Comparison of ENCODE assay signal across 18 mouse cellular contexts in genomic region chr8:115806139-115806538, GRCm38 (mm10).
DNase-seq lines count a peak whose midpoint lies in the region; ATAC-seq and TF ChIP-seq lines count a peak whose summit lies in the region.
"Had no signal": no experiment of that assay in that cellular context is flagged by ENCODE, and none has a peak within 500 bp of the region (broad histone marks: within the 10 kb centered on the region; RNA-seq: fewer than 3 reads in every experiment).

No protein-coding gene starts in this region.

- H3K9me3 ChIP-seq in embryonic facial prominence, embryonic 13.5 days: no peaks in the 10 kb centered on the region
- H3K9me3 ChIP-seq in embryonic facial prominence, embryonic 10.5 days: no peaks in the 10 kb centered on the region
- H3K9me3 ChIP-seq in lung, embryonic 14.5 days (ENCODE audit: low read depth, low read length): no peaks in the 10 kb centered on the region
- H3K9me3 ChIP-seq: hindbrain, embryonic 12.5 days; limb, embryonic 15.5 days had no signal

- no peak overlapping the region for H3K9ac ChIP-seq in embryonic facial prominence, embryonic 13.5 days
- no peak overlapping the region for H3K9ac ChIP-seq in lung, embryonic 14.5 days
- H3K9ac ChIP-seq: hindbrain, embryonic 12.5 days; limb, embryonic 15.5 days had no signal

- peaks cover 10% of the 10 kb centered on the region for H3K4me1 ChIP-seq in embryonic facial prominence, embryonic 13.5 days
- H3K4me1 ChIP-seq in embryonic facial prominence, embryonic 10.5 days: peaks cover 7% of the 10 kb centered on the region
- H3K4me1 ChIP-seq in lung, embryonic 14.5 days (ENCODE audit: insufficient read depth): peaks cover 7% of the 10 kb centered on the region

- no peak overlapping the region for H3K4me3 ChIP-seq in embryonic facial prominence, embryonic 13.5 days
- no peak overlapping the region for H3K4me3 ChIP-seq in embryonic facial prominence, embryonic 10.5 days
- H3K4me3 ChIP-seq in lung, embryonic 14.5 days (ENCODE audit: low read depth, low read length): no peak overlapping the region
- H3K4me3 ChIP-seq: hindbrain, embryonic 12.5 days; limb, embryonic 15.5 days had no signal

- no peaks in the 10 kb centered on the region for H3K36me3 ChIP-seq in embryonic facial prominence, embryonic 13.5 days
- no peaks in the 10 kb centered on the region for H3K36me3 ChIP-seq in embryonic facial prominence, embryonic 10.5 days (replicated peaks)
- no peaks in the 10 kb centered on the region for H3K36me3 ChIP-seq in lung, embryonic 14.5 days (ENCODE audit: insufficient read depth)
- H3K36me3 ChIP-seq: G1E; hindbrain, embryonic 12.5 days; limb, embryonic 15.5 days had no signal

- H3K27ac ChIP-seq in embryonic facial prominence, embryonic 13.5 days: no peak overlapping the region
- no peak overlapping the region for H3K27ac ChIP-seq in embryonic facial prominence, embryonic 10.5 days (replicated peaks)
- H3K27ac ChIP-seq in lung, embryonic 14.5 days (ENCODE audit: low read depth): peak overlapping the region; percentile 43; the same call in 1 of the 2 replicates
- H3K27ac ChIP-seq: hindbrain, embryonic 12.5 days; limb, embryonic 15.5 days; macrophage had no signal

- ATAC-seq in embryonic facial prominence, embryonic 13.5 days (ENCODE audit: insufficient number of reproducible peaks, insufficient read depth, low FRiP score, low TSS enrichment, low read depth): no peak
- ATAC-seq in lung, embryonic 14.5 days (ENCODE audit: insufficient read depth): peak; percentile 76
- no peak for ATAC-seq in inflammation-experienced regulatory T-cells, adult 6 months
- ATAC-seq: activated CD4-positive, CD25-positive, alpha-beta regulatory T cell, adult 4 months; intestine, postnatal 0 days had no signal

- intact Hi-C loops in left cerebral cortex, postnatal 25 days (cut with DNase I): no loop called here

- H3K4me2 ChIP-seq in embryonic facial prominence, embryonic 13.5 days: peak overlapping the region; percentile 26
- H3K4me2 ChIP-seq in lung, embryonic 14.5 days: peak overlapping the region; percentile 24; the same call in 1 of the 2 replicates
- H3K4me2 ChIP-seq: hindbrain, embryonic 12.5 days; limb, embryonic 15.5 days had no signal

- no peaks in the 10 kb centered on the region for H3K27me3 ChIP-seq in embryonic facial prominence, embryonic 13.5 days
- no peaks in the 10 kb centered on the region for H3K27me3 ChIP-seq in embryonic facial prominence, embryonic 10.5 days (replicated peaks; ENCODE audit: low read depth, poor library complexity, severe bottlenecking)
- no peaks in the 10 kb centered on the region for H3K27me3 ChIP-seq in lung, embryonic 14.5 days (ENCODE audit: insufficient read depth, low read length)
- H3K27me3 ChIP-seq: hindbrain, embryonic 12.5 days; limb, embryonic 15.5 days had no signal

- no peak for TF ChIP-seq CTCF in lung, embryonic 14.5 days (IDR thresholded peaks at IDR 0.05; ENCODE audit: low read depth)

- DNase-seq in embryonic facial prominence, embryonic 10.5 days (ENCODE audit: low spot score): no peak
- DNase-seq in retina, postnatal 1 day: peak; percentile 2
- DNase-seq in retina, embryonic 14.5 days (ENCODE audit: low spot score): no peak
- peak; percentile 60 for DNase-seq in lung, embryonic 14.5 days
- DNase-seq in left cerebral cortex, postnatal 25 days (ENCODE audit: low spot score in 2 of 2): no peak
- DNase-seq in thymus, postnatal 14 days: no peak
- DNase-seq: B cell, adult 2 months; kidney, postnatal 25 days; right cerebral cortex, postnatal 25 days; thymus, adult 2 months had no signal

- 53% methylated on average over 6 of the region's 6 CpGs for WGBS in embryonic facial prominence, embryonic 13.5 days
- WGBS in embryonic facial prominence, embryonic 10.5 days: 63% methylated on average over 6 of the region's 6 CpGs
- 22% methylated on average over 6 of the region's 6 CpGs for WGBS in lung, embryonic 14.5 days

Comparison
In these comparisons a context has a peak if more than half of its experiments do, and no peak if none do; other contexts are left out.
1. DNase-seq: peak in retina, postnatal 1 day (single experiment) and lung, embryonic 14.5 days (single experiment); none in embryonic facial prominence, embryonic 10.5 days (single experiment), retina, embryonic 14.5 days (single experiment), left cerebral cortex, postnatal 25 days (0 of 2) and thymus, postnatal 14 days (single experiment).